Mouse (Mus musculus) adrenal gland, postnatal 36 days (tissue): Measurements from ENCODE around the gene Sema6b. TPM values are rescaled to one million over a fixed set of nuclear protein-coding genes. Genes with fewer than 3 reads are reported as not detected.
A peak's percentile ranks its signal among the peaks of the same experiment; 100 is the strongest.

Source experiments
- DNase-seq, 2 experiments: peaks; one replicate each; pipeline ENCODE4 v3.0.0; 2021; ENCODE audit warnings: mixed read lengths in 1 of 2
- total RNA-seq, 2 experiments: library from RNA; stranded (reverse); gene quantifications; 2 replicates each; pipeline ENCODE4 v1.2.3; 2021

The Sema6b gene
- total RNA-seq, 2 experiments from 2014 or later, result 6.4 to 10.0 TPM

DNA sequence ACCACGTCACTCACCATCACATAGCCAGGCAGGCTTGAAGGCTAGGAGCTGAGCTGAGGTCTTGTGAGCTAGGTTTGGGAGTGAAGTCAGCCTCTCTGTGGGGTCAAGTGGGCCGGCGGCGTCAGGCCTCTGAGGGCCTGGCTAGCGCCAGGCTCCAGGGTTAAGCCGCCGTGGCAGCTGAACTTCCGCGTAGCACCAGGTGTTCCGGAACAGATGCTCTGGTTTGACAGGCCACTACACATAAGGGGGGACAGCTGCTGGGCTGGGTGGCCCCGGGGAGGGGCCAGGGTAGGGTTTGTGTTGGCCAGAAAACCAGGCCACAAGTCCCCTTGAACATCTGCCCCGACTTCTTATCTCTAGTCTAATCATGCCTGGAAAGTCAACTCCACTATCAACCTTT is 7.3 kb upstream of the Sema6b start:
- DNase-seq, result no peak

DNA sequence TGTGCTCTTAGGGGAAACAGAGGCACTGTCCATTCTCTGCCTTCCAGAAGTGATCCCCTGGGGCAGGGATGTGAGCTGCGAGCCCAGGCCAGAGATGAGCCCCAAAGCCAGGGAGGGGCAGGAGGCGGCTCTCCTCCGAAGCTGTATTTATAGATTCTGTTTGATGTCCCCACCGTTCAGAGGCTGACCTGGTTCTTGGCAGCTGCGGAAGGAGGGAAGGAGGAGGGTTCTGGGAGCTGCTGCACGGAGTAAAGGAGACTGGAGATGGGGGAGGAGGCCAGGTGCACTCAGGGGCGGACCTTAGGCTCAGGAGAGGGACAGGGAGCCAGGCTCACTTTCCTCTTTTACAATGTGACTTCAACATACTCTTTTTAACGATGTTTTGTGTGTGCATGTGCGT is 6.0 kb upstream of the Sema6b start:
- DNase-seq, result no peak

DNA sequence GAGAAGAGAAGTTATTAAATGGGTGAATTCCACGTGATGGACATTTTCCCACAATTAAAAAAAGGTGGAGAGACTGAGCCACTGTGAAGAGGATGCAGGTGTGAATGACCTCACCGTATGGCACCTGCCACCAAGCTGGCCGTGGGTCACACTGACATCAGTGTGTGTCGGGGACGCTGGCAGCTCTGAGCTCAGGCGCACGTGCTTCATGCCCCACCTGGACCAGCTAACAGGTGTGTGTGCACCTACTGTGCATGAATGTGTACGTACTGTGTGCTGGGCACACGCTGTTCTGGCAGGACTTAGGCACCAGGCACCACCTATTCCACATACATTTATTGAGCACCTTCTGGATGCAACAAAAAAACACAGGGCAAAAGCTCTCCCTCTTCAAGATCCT is 4.4 kb upstream of the Sema6b start:
- no peak for DNase-seq

DNA sequence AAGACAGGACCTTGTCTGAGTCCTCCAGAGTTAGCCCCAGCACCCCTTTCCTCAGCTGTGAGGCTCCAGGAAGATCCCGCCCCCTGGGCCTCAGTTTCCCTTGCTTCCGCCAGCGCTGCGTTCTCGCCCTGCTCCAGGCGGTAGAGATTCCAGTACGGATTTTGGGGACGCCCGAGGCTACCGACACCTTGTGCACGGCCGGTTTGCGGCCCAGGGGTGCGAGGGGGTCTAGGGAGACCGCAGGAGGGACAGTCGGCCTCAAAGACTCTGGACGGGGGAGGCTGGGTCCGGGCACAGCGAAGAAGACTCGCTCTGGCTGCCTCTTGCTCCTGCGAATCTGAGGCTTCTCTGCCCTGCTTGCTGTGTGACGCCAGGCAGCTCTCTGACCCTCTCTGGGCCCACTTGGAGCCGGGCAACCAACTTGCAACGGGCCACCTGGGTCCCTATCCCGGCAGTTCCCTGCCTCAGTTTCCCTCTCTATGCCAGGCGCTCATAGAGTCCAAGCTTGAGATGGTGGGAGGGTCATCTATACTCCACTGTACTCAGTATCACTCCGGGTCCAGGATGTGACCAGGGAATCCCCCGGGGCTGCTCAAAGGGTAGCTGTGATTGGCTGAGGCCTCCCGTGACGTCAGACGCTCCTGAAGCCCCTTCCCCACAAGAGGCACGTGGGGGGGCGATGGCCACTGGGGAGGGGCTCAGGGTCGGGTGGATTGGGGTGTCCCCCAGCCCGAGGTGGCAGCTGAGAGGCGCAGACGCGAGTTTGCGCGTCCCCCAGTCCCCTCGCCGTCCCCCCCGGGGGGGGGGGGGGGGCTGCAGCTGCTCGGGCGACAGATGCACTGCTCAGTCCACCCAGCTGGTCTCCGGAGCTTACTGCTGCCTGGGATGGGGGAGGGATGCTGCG is 1.8 kb upstream of the Sema6b start:
- peak in 1 of 2 experiments; percentile 57 for DNase-seq

DNA sequence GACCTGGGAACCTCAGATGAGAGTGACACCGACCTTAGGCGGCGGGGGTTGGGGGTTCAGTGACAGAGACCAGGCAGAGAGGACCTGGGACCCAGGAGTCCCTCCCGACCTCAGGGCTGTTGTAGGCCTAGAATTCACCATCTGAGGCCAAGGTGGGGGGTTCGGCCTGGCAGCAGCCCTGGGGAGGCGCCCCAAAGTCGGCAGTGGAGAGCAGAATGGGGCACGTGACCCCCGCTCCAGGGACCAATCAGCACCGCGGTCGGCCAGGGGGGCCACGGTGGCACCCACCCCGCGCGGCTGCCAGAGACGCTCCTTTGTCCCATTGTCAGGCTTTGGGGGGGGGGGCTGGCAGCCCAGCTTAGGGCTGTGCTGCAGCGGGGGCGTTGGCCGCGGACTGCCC is 788 bp downstream of the Sema6b start:
- no peak for DNase-seq

DNA sequence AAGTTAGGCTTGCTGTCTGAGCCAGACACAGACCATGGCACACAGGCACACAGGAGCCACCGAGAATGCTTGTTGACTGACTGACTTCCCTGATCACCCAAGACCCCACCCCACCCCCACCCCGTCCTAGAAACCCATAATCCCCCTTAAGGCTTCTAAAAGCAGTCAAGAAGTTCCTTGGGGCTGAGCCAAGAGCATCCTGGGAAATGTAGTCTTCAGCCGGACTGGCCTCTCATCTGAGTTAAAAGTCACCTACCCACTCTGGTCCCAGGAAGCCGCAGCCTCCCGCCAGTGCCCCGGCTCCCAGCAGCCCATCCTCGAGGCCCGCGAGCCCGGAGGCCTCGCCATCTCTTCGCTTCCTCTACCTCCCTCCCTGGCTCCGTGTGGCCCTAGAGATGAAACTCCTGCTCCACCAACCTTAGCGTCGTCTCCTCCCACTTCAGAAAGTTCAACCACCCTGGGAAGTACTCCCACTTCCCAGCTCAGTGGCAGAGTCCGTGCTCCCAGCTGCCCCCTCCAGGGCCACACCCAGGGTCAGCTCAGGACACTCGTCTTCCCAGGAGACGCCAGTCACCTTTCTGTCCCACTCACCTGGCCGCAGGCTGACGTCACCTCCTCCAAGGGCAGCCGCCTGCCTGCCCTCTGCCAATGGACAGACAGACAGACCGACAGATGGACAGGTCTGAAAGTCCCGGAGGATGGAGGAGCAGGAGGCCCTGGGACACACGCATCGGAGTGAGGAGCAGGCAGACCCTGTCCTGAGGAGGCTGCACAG is 2.1 kb downstream of the Sema6b start:
- no peak for DNase-seq

DNA sequence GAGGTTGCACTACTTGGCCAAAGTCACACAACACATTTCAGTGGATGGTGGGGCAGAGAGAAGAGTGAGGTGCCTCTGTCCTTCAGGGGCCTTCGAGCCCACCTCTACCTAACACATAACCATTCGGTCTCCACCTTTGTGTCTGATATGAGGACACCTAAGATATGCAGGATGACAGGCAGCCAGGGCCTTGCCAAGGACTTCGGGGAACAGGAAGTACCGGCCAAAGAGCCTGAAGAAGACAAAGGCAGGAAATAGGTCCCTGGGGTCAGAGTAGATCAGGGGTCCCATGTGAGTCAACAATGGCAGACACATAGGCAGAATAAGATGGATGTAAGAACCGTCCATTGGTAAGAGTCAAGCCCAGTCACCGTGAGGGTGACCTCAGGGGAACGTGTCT is 3.6 kb downstream of the Sema6b start:
- DNase-seq, result no peak

DNA sequence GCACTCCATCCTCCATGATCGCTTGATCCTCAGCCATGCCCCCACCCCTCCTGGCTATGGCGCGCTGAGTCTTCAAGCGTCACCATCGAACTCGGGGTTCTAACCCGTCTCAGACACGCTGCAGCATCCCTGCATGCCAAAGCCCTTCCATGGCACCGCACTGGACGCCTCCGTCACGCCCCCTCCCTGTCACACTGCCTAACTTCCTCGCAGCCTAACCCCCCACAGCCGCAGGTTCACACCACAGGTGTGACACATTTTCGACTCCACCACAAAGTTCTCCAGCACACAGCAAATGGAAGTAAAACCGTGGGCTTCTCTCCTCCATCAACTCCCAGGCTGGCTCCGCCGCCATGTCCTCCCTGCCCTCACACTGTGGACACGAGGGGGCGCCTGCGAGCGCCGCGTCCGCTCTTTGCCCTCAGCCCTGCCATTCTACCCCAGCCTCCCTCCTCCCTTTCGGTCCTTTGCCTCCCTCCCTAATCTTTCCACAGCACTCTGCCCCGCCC is 5.6 kb downstream of the Sema6b start:
- DNase-seq, result peak; percentile 78 to 88

DNA sequence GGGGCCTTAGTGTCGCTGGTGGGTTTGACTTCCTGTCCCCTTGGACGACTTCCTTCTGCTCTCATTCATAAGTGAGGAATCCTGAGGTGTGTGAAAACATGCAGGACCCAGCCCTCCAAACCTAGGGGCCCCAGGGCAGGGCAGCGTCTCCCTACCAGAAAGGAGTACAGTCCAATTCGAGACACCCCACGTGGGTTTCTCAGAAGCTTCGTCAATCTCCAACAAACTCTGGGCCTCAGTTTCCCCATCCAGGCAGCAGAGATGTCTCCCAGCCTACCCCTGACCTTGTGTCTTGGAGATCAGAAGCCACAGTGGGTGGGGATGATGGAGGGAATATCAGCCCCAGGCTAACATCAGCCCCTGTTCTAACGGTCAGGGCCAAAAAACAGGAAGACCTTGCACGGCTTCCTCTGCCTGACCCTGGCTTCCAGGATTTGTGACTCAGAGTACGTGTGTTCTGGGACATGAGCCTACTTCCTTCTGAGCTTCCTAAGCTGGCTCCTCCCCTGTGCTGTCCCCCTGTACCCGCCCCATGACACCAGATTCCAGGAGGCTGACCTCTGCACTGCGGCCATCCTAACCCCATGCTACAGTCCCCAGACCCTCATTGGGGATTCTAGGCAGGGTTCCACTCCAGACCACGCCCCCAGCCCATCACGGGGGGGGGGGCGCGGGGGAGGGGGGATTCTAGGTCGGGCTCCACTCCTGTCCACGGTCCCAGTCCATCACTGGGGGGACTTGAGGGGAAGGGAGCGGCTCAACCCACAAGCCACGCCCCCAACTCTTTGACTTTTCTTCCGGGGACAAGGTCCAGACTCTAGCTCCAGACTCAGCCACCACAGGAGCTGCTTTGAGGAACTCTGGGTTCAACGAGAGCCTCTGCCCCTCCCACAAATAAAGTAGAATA is 6.4 kb downstream of the Sema6b start:
- peak; percentile 68 to 76 for DNase-seq

DNA sequence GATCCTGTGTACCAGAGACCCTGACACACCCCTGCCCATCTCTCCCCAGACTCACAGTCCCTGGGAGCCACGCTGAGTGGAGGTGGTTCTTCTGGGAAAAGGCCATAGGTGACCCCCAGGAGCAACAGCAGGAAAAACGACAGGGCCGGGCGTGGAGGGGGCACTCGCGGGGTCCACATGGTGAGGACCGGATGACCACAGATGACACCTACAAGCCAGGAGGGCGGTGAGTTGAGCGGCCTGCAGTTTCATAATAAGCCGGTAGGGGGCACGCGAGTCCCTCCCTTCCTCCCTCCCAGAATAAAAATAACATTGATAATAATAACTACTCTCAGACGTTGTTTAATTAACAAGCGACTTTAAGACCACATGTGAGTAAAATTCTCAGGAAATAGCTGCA is 7.5 kb downstream of the Sema6b start:
- peak; percentile 62 to 73 for DNase-seq

DNA sequence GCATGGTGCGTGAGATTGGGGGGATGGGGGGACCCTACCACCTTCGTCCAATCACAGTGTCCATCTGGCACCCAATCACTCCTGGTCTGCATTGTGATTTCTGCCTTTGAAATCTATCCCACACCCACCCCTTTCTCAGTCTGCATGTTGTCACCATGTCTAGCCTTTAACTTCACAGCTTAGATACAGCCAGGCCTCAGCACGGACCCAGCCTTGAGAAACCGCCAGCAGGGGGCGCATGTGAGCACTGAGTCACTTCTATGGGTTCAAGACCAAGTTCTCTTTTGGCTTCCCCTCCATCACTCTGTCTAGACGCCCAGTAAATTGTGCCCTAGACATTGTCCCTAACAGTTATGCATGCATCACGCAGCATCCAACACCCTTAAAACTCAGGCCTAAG is 8.3 kb downstream of the Sema6b start:
- DNase-seq, result peak; percentile 79 to 85

DNA sequence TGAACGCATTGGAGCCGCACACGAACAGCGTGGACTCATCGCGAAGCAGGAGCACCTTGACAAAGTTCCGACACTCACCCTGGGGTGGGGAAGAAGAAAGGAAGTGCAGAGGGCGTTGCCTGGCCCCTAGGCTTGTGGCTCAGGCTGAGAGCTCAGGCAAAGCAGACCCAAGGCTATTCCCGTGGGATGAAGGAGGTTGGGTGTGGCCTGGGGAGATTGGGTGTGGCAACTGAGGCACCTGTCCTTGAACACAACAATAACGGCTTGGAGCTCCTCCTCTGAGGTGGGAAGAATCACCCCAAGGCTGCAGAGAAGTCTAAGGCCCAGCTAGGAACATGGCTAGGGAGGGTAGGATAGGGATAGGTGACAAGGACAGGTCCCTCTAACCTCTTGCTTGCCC is 9.0 kb downstream of the Sema6b start:
- no peak for DNase-seq

DNA sequence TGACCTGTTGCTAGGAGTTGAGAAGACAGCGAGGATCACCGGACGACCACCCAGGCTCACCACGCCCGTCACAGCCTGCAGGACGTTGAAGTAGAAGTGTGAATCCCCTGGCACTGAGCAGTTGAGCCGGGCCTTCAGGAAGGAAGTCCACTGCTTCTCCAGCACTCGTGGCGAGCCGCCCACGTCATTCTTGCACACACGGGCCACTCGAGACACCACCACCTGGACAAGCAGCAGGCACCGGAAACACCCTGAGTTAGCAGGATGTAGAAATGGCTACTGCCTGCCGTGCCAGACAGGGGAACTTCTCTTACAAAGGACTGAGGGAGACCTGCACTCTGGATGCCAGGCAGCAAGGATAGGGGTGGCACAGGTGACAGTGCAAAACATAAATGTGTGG is 11.9 kb downstream of the Sema6b start:
- DNase-seq, result no peak

DNA sequence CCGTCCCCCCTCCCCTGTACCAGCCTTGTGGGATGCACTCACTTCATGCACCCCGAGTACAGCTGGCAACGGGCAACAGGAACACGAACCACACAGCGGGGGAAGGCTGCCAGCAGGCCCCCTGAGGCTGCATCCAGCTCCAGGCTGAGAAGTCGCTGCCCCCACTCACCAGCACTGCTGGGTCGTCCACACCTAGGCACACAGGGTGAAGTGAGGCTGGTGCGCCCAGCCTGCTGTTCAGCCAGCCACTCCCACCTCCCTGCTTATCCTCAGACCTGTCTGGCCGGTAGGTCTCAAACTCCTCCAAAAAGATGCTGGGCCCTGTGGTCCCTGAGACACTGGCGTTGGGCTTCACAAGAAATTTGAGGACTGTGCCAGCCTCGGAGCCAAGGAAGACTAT is 14.0 kb downstream of the Sema6b start:
- DNase-seq, result no peak

DNA sequence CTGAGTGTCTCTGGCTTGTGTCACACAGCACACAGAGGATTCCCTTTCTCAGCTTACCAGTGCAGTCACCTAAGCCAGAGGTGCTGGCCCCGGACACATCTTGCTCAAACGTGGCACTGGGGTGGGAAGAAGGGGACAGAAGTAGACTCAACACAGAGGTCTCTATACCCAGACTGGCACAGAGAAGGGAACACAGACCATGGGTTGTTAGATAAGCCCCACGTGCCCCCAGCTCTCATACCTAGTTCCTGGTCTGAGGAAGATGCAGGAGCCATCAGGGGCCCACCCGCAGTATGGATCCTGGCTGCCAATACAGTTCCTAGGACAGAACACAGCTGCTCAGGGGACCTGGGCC is 14.9 kb downstream of the Sema6b start:
- DNase-seq, result no peak

DNA sequence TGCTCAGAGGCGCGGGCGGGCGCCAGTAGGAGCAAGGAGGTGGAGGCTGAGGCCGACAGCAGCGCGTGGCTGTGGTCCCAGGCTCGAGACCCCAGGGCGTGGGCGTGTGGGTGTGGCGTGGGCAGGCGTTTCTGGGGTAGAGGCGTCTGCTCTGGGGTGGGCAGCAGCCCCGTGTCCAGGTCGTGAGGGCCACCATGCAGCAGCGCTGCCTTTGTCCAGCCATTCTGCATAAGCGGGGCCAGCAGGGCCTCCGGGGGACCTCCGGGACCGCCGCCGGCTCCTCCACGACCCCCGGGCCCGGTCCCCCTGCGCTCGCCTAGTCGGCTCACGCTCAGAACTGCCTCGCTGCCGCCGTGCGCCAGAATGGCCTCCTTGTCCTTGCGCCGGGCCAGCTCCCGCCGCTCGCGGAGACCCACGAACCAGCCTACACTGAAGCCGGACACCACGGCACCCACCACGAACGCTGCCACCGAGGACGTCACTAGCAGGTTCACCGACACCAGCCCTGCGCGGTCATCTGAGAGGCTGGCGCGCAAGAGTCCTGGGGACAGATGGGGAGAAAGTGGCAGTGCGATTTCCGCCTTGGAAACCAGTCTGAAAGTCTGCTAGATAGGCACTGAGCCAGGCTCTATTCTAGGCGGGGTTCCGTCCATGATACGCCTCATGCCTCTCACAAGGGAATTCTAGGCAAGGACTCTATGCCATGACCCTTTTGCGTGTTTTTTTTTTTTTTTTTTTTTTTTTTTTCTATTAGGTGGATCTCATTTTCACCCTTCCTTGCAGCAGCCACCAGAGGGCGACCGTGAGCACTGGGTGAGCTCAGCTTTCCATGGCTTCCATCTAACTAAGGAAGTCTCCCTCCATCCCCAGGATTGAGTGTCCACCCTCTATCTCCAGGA is 15.5 kb downstream of the Sema6b start:
- peak; percentile 71 to 85 for DNase-seq

DNA sequence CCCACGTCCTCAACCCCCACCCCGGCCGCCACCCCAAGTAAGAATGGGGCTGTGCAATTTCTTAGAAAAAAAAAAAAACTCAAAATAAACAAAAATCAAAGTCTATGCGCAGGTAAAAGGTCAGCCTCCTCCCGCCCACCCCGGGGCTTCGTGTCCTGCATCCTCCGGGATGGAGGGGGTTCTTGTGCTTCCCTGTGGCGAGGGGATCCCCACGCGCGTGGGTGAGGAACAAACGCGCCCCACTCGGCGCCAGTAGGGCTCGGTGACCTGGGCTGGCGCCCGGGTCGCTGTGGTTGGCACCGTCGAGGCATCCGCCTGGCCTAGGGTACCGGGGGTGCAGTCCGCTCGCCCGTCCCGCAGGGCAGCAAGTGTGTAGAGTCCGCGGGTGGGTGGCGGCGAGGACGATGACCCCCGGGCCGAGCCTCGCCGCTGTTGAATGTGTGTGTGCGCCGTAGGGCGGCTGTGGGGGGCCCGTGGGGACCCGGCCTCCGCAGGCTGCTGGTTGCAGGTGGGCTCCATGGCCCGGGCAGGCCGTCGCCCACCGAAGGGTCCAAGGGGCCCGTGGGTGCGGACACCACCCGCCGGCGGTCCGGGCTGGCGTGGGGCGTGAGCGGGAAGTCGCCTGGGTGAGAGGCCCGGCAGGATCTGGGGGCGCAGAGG is 16.3 kb downstream of the Sema6b start:
- no peak for DNase-seq

DNA sequence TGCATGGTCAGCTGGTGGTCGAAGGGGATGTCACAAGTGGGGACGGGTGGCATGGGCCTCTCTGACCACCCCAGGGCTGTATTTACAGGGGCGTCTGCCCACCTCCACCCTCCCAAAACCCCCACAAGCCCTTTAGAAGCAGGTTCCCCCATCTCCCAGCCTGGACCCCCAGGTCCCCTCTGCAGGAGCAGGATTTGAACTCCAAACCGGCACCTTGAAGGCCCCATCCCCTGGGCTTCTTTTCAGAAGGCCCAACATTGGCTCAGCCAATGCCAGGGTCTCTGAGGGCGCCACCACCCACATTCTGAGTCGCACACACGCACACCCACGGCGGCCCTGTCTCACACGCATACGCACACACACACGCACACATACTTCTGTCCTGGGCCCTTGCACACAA is 17.0 kb downstream of the Sema6b start:
- DNase-seq, result no peak

DNA sequence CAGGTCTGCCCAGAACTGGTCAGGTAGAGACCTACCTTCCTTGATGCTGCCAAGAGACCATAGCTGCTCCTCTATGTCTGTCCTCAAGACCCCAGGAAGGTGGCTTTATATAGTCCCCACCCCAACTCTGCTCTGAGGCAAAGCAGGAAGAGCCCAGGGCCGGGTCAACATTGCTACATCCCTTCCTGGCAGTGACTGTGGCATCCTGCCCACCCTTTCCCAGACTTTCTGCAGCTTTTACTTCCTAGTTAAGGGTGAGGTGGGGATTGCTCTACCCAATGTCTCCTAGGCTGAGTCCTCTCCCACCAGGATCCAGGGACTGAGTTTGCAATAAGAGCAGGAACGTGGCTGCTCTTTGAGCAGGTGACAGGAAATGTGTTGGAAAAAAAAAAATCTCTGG is 18.3 kb downstream of the Sema6b start, which contains the start of gene Lrg1:
Lrg1 (minus strand) TSS at position 176 of the 400 bp plus-strand sequence.
- no peak for DNase-seq
